Mouse (Mus musculus) spleen, postnatal 14 days (tissue): ENCODE results near the gene Tmem205.

Source experiments
- DNase-seq, 2 experiments: peaks; one replicate each; pipeline ENCODE4 v3.0.0; 2021 to 2022; ENCODE audit warnings: low spot score in 2 of 2

Gene Tmem205

GRCm38 (mm10) chr9:21943638-21944037, 16.3 kb upstream of the Tmem205 start:
- DNase-seq = no peak

GRCm38 (mm10) chr9:21943046-21943445, 15.7 kb upstream of the Tmem205 start:
- DNase-seq = no peak

GRCm38 (mm10) chr9:21938234-21938855, 11.0 kb upstream of the Tmem205 start:
- no peak for DNase-seq

- no peak for DNase-seq
These were observed 10.4 kb upstream of the Tmem205 start for GRCm38 (mm10) chr9:21937711-21938175.

GRCm38 (mm10) chr9:21936692-21937570, 9.6 kb upstream of the Tmem205 start, which contains the start of gene Plppr2:
Gene Plppr2 (plus strand): TSS chr9:21937033.
- DNase-seq = peak; percentile 59 to 76

GRCm38 (mm10) chr9:21935466-21936131, 8.2 kb upstream of the Tmem205 start:
- no peak for DNase-seq

GRCm38 (mm10) chr9:21934021-21934420, 6.7 kb upstream of the Tmem205 start:
- DNase-seq = no peak

GRCm38 (mm10) chr9:21932445-21933137, 5.2 kb upstream of the Tmem205 start:
- no peak for DNase-seq

GRCm38 (mm10) chr9:21932006-21932405, 4.7 kb upstream of the Tmem205 start:
- no peak for DNase-seq

GRCm38 (mm10) chr9:21929208-21929607, 1.9 kb upstream of the Tmem205 start:
- no peak for DNase-seq

- DNase-seq = no peak
These were observed 572 bp downstream of the Tmem205 start for GRCm38 (mm10) chr9:21926784-21927183.

GRCm38 (mm10) chr9:21926155-21926554, 1.2 kb downstream of the Tmem205 start:
- no peak for DNase-seq

GRCm38 (mm10) chr9:21925506-21925905, 1.9 kb downstream of the Tmem205 start:
- no peak for DNase-seq

GRCm38 (mm10) chr9:21925034-21925433, 2.3 kb downstream of the Tmem205 start:
- no peak for DNase-seq

GRCm38 (mm10) chr9:21924099-21924493, 3.3 kb downstream of the Tmem205 start:
- peak; percentile 54 to 65 for DNase-seq

- DNase-seq = no peak
These were observed 3.8 kb downstream of the Tmem205 start for GRCm38 (mm10) chr9:21923490-21924098.

- no peak for DNase-seq
These were observed 4.3 kb downstream of the Tmem205 start for GRCm38 (mm10) chr9:21923036-21923435.

GRCm38 (mm10) chr9:21918692-21919384, 8.5 kb downstream of the Tmem205 start:
- DNase-seq = no peak

- peak; percentile 92 to 93 for DNase-seq
These were observed 9.2 kb downstream of the Tmem205 start, which contains the start of gene Rab3d for GRCm38 (mm10) chr9:21918035-21918592. Gene Rab3d (minus strand): TSS chr9:21918192.

GRCm38 (mm10) chr9:21917493-21918034, 9.8 kb downstream of the Tmem205 start:
- no peak for DNase-seq
